Mouse (Mus musculus) left cerebral cortex, adult 9 months (tissue): ENCODE measurements around the gene Cwc22.
"Not testable (repeated sequence)": the region's sequence is repeated elsewhere in the genome, so short reads cannot be mapped to it uniquely, and the experiment has no call there.

Experiments used
- DNase-seq, 2 experiments: peaks; one replicate each; pipeline ENCODE4 v3.0.0; 2022; ENCODE audit warnings: low spot score in 2 of 2

Cwc22 gene

GRCm38 (mm10) chr2:77897558-77897899 lies 48.6 kb downstream of the Cwc22 start:
- no peak for DNase-seq

DNA sequence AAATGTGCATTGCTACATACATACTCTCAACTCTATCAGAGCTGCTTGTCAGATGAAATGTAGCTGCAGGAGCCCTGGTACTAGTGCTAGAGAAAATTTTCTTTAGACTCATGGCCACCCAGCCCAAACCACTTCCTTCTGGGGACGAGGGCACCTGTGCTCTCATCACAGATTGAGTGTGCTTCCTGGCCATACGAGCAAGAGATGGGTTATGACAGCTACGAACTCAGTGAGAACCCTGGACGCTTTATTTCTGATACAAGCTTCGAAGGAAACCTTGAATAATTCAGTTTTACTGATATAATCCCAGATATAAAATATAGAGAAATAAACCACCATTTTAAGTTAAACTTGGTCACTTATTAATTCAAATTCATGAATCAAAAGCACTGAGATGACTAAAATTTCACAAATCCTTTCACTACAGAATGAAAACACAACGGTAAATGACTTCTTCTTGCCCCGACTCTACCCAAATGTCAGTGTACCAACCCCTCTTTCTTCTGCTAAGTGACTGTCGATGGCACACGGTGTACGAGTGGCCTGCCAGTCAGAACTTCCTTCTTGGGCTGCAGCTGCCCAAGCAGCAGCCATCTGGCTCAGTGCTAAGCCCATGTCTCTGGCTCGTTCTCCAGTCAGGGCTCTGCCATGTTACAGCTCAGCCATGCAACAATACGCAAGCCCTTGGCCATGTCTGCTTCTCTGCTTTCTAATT lies 49.2 kb downstream of the Cwc22 start:
- no peak for DNase-seq

DNA sequence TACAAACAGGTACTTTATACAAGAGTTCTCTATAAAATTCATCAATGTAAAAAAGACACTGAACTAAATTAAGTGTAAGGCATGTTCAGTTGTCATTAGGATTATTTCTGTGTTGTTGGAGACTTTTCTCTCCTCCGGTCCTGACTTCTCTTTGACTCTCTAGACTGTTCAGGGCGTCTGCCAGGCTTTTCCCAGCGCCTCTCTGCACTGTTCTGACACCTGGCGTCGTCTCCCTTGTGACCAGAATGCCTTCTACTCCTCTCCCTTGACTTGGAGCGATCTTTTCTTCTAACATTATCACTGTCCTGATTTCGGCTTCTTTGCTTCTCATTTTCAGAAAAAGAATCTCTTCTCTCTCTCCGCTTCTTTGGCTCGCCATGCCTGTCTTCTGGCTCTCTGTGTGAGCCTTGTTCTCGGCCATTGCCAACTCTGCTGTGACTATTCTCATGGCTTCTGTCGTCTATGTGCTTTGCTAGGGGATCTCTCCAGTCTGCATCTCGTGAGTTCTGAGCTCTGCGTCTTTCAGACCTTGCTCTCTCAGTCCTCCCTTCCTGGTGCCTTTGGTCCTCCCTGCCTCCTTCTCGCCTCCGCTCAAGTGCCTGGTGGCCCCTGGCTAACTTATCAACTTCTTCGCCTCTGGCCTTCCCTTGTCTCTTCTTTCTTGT lies 50.1 kb downstream of the Cwc22 start:
- not testable (repeated sequence) for DNase-seq

- DNase-seq, result no peak
Measured at GRCm38 (mm10) chr2:77894896-77895295, 51.3 kb downstream of the Cwc22 start.

GRCm38 (mm10) chr2:77893505-77893904 lies 52.7 kb downstream of the Cwc22 start:
- DNase-seq, result no peak

DNA sequence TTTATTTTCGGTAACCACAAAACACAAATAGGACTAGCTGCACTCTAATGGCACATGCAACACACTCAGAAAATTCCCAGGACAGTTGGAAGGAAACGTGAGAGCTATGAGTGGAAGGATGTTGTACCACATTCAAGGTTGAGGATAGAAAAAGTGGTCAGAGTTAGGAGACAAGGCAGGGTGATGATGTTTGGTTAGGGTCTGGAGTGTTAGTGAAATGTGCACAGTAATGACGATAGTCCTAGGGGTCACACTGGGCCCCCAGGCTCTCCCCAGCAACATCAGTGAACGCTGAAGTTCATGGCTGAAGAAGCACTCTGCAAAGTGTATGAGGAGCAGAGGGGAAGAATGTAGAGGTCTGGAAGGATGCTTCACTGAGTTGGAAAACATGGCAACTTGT lies 53.6 kb downstream of the Cwc22 start:
- no peak for DNase-seq

- DNase-seq, result no peak
Measured at GRCm38 (mm10) chr2:77890836-77891438, 55.2 kb downstream of the Cwc22 start.

DNA sequence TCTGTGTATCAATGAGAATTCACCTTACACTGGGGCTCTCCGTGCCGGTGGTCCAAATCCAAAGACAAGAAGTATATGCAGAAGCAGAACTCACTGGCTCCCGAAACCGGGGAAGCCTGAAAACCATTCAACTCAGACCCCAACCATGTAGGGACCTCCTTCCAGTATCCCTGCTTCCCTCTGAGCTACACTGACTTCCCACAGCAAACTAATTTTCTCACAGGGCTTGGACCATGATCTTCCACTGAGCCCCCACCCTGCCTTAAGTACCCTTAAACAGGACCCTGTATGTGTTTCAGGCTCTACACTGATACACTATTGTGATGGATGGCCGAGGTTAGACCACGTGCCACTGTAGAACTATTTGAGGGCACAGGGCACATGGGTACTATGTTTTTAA lies 56.2 kb downstream of the Cwc22 start:
- DNase-seq, result no peak

DNA sequence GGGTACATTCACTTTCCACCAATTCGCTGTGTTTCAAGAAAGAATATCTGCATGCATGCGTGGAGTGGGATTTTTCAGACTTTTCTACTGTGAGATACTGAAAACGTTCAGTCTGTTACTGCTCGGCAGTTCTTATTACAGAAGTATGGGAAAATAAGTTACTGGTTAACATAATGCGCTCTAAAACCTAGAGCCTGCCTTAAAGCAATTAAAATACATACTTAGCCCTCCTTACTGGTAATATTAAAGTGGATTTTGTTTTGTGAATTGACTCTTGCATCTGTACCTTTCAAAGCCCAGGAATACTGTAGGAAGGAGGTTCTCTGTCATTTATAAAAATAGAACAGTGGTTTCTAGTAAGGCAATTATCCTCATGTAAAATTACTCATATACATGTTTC lies 56.8 kb downstream of the Cwc22 start:
- no peak for DNase-seq

- no peak for DNase-seq
Measured at GRCm38 (mm10) chr2:77888826-77889225, 57.3 kb downstream of the Cwc22 start.

DNA sequence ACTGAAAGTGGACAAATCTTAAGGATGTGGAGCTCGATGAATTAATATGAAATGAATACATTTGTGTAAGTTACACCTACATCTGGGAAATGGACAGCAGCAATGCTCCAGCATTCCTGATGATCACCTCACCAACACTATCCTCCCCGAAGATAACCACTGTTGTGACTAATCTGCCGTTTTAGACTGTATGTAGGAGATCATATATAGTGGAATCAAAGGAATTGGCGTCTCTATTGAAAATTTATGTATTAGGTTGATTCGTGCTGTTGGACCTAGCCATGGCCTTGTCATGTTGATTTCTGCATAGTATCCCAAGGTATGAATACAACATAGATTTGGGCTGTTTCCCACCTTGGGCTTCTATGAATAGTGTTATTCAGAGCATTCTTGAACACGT lies 58.1 kb downstream of the Cwc22 start:
- DNase-seq, result no peak

DNA sequence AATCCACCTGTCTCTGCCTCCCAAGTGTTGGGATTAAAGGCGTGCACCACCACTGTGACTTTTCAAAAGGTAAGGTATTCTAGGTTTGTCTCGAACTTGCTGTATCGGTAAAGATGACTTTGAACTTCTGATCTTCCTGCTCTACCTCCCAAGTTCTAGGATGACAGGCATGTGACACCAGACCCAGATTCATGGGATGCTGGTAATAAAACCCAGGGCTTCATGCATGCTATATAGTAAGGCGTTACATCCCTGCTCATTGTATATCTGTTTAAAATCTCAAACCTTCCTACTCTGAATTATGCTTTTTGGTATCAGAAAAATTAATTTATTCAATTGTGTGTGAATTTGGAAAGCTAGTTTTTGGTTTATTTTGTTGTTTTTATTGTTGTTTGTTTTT lies 59.0 kb downstream of the Cwc22 start:
- no peak for DNase-seq

GRCm38 (mm10) chr2:77885491-77886130 lies 60.6 kb downstream of the Cwc22 start:
- DNase-seq, result no peak

GRCm38 (mm10) chr2:77885036-77885435 lies 61.1 kb downstream of the Cwc22 start:
- no peak for DNase-seq

DNA sequence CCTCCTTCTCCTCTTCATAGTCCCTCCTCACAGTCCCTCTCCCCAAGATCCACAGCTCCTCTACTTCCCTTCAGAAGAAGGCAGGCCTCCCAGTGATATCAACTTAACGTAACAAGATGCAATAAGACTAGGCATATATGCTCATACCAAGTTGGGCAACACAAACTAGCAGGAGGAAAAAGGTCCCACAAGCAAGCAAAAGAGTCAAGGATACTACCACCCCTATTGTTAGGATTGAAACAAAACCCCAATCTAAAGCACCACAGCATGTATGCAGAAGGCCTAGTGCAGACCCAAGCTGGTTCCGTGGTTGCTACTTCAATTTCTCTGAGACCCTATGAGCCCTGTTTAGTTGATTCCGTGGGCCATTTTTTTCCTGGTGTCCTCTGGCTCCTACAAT lies 61.7 kb downstream of the Cwc22 start:
- DNase-seq, result no peak

DNA sequence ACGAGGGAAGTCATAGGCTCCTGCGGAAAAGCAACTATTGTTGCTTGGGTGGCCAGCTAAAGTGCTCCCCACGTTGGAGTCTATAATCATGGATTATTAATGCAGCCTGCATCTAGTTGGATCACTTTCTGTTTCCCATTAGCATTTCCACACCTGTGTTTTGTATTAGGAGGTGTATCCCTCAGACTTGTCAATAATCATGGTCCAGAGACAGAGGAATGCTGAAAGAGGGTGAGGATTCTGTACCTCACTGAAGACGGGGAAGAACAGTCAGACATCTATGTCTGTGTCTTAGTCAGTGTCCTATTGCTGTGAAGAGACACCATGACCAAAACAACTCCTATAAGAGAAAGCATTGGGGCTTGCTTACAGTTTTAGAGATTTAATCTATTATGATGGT lies 63.2 kb downstream of the Cwc22 start:
- DNase-seq, result no peak

DNA sequence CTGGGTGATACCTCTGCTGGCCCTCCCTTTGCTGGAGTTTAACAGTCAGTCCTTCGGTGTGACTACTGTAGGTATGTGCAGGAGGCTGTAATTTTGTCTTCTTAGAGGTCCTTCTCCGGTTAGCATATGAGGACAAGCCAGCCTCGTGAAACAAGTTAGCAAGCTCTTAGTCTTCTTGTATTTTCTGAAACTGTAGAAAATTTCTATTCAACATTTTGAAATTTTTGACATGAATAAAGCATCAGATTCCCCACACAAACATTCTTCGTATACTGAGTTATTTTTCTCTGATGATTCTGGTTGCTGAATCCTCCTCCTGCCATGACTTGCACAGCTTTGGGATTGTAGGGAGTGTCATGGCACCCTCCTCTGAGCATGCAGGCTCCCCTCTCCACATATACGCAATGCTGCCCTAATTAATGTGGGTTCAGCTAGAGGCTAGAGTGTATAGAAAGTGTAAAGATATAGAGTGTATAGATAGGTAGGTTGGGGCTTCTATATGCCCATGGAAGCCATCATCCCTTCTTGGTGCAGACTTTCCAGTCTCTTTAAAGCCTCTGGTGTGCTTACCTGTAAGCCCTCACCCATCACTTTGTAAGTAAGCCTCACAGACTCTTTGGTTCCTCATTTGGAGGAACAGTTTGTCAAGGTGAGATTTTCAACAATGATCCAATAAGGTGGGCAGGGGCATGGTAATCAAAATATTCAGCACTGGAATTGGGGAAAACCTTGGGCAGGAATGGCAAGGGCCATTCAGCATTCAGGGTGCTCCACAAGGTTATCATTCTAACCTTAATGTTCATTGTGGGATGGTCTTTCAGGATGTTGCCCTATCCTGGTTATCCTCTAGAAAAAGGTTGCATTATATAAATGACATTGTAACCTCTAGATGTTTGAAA lies 64.6 kb downstream of the Cwc22 start:
- DNase-seq, result no peak

GRCm38 (mm10) chr2:77880351-77880750 lies 65.8 kb downstream of the Cwc22 start:
- DNase-seq, result no peak

GRCm38 (mm10) chr2:77879736-77880135 lies 66.4 kb downstream of the Cwc22 start:
- DNase-seq, result no peak

DNA sequence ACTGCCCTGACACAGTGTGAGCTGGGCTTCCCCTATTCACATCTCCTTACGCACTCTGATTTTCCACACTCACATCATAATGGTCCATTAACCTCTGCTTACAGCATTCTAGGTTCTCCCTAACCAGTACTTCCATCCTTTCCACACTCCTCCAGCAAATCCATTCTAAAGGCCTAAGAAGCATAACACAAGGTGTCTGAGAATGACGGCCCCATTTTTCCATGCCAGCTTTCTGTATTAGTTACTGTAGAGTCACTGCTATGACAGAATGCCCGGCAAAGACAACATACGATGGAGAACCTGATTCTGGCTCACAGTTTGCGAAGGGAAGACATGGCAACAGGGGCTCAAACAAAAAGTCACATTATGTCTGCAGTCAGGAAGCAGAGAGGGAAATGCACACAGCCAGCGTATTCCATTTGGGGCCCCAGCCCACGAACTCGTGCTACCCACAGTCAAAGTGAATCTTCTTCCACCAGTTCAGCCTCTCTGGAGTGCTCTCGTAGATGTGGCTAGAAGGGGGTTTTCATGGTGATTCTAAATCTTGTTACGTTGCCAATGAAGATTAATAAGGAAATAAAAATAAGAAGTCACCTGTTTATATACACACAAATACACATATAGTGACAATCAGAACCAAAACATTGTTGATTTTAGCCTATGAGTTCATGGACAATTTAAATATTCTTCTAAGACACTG lies 68.9 kb downstream of the Cwc22 start:
- no peak for DNase-seq

- DNase-seq, result no peak
Measured at GRCm38 (mm10) chr2:77876331-77876730, 69.8 kb downstream of the Cwc22 start.
